Mouse (Mus musculus): Measurements from ENCODE around the gene Klhl3. TPM values are rescaled to one million over a fixed set of nuclear protein-coding genes. Genes with fewer than 3 reads are reported as not detected.

Gene Klhl3
- polyA plus RNA-seq, 1 experiment from 2014 or later = 3.4 TPM

- H3K4me1 ChIP-seq (replicated peaks) = peaks cover 15% of the 10 kb centered on the region
- no peaks in the 10 kb centered on the region for H3K9me3 ChIP-seq
- no peak overlapping the region for H3K27ac ChIP-seq
- DNase-seq (ENCODE audit: low spot score) = peak; percentile 42
- no peak overlapping the region for H3K4me3 ChIP-seq
- no peaks in the 10 kb centered on the region for H3K36me3 ChIP-seq
- WGBS = 68% methylated on average over 8 of the region's 8 CpGs
- H3K27me3 ChIP-seq (ENCODE audit: insufficient read depth, poor library complexity, severe bottlenecking) = no peaks in the 10 kb centered on the region
These were observed 4.1 kb upstream of the Klhl3 start for GRCm38 (mm10) chr13:58117318-58118017.

DNA sequence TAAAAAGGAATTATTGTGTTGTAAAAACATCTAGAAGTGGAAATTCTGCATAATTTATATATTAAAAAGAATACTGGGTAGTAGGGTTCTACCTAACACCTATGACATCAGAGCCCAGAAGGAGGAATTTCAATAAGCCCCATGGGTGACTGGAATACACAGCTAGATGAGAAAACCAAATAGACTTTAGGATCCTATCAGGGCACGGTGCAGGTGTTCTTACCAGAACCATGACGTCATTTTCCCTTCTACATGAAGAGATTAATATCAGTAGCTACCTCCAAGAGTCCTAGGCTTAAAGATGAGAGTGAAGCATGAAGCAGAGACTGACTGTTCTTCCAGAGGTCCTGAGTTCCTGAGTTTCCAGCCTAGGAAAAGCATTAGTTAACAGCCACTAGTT is 3.4 kb upstream of the Klhl3 start:
- Histone ChIP-seq H3K27me3 (ENCODE audit: insufficient read depth, poor library complexity, severe bottlenecking) (no peaks in the 10 kb centered on the region; the same call in 1 of the 2 replicates), H3K36me3 (no peaks in the 10 kb centered on the region), H3K27ac (no peak overlapping the region), H3K9me3 (no peaks in the 10 kb centered on the region), H3K4me3 (no peak overlapping the region), H3K4me1 (replicated peaks) (peaks cover 22% of the 10 kb centered on the region)
- 91% methylated on average over 2 of the region's 2 CpGs for WGBS
- no peak for DNase-seq (ENCODE audit: low spot score)

DNA sequence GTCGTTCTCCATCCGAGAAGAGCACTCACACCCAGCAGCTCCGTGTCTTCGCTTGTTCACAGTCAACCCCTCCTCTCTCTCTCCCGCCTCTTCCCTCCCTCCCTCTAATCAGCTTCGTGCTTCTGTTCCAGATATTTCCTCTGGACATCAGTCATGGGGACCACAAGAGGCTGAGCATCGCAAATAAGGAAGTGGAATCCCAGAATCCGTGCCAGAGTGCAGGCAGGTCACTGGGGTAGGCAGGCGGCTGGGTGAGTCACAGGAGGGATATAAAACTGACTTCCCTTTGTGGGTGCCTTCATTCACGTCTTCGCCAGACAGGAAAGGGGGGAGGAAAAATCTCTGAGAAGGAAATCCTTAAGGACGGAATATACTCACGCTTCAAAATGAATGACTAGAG is 1.8 kb upstream of the Klhl3 start:
- no peak overlapping the region for H3K4me3 ChIP-seq
- 75% methylated on average over 13 of the region's 13 CpGs for WGBS
- no peaks in the 10 kb centered on the region for H3K9me3 ChIP-seq
- H3K27ac ChIP-seq = no peak overlapping the region
- DNase-seq (ENCODE audit: low spot score) = no peak
- H3K4me1 ChIP-seq (replicated peaks) = peaks cover 25% of the 10 kb centered on the region
- H3K36me3 ChIP-seq = no peaks in the 10 kb centered on the region
- peaks cover 3% of the 10 kb centered on the region for H3K27me3 ChIP-seq (ENCODE audit: insufficient read depth, poor library complexity, severe bottlenecking)

- peak; percentile 6 for DNase-seq (ENCODE audit: low spot score)
- peak overlapping the region; percentile 89 for H3K27ac ChIP-seq
These were observed 771 bp downstream of the Klhl3 start for GRCm38 (mm10) chr13:58112601-58113041.

GRCm38 (mm10) chr13:58112191-58112590 is 1.2 kb downstream of the Klhl3 start:
- H3K9me3 ChIP-seq = no peaks in the 10 kb centered on the region
- H3K4me3 ChIP-seq = peak overlapping the region; percentile 65
- no peak overlapping the region for H3K27ac ChIP-seq
- H3K36me3 ChIP-seq = no peaks in the 10 kb centered on the region
- no peak for DNase-seq (ENCODE audit: low spot score)
- H3K27me3 ChIP-seq (ENCODE audit: insufficient read depth, poor library complexity, severe bottlenecking) = peaks cover 3% of the 10 kb centered on the region
- peaks cover 25% of the 10 kb centered on the region for H3K4me1 ChIP-seq (replicated peaks)
- WGBS = 77% methylated on average over 10 of the region's 10 CpGs

More at GRCm38 (mm10) chr13:58112601-58113041, 771 bp downstream of the Klhl3 start:
- 18% methylated on average over 11 of the region's 11 CpGs for WGBS
- Histone ChIP-seq H3K27me3 (ENCODE audit: insufficient read depth, poor library complexity, severe bottlenecking) (peaks cover 3% of the 10 kb centered on the region), H3K4me1 (replicated peaks) (peaks cover 25% of the 10 kb centered on the region), H3K9me3 (no peaks in the 10 kb centered on the region), H3K4me3 (peak overlapping the region; percentile 65), H3K36me3 (no peaks in the 10 kb centered on the region)

- WGBS = 92% methylated on average over 6 of the region's 6 CpGs
- Histone ChIP-seq H3K4me3 (no peak overlapping the region), H3K36me3 (no peaks in the 10 kb centered on the region), H3K4me1 (replicated peaks) (peaks cover 25% of the 10 kb centered on the region), H3K9me3 (no peaks in the 10 kb centered on the region), H3K27me3 (ENCODE audit: insufficient read depth, poor library complexity, severe bottlenecking) (peaks cover 3% of the 10 kb centered on the region), H3K27ac (no peak overlapping the region)
- no peak for DNase-seq (ENCODE audit: low spot score)
These were observed 2.1 kb downstream of the Klhl3 start for GRCm38 (mm10) chr13:58111306-58111705.

DNA sequence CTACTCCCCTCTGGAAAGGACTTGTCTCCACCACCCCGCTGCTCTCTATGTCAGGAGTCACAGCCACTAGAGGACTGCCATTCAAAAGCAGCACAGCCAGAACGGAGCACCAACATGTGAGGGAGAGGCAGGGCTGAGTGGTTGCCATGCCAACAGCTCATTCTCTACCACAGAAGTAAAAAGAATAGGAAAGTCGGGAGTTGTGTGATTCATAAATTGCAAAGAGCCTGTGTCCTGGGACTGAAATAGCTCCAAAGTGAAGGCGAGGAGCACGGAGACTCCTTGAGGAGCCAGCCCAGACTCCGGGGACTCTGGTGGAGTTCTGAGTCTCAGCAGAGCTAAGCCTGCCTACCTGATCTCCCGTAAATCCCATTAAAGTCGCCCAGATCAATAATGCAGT is 22.7 kb downstream of the Klhl3 start:
- H3K4me3 ChIP-seq = peak overlapping the region; percentile 21; the same call in 1 of the 2 replicates
- no peaks in the 10 kb centered on the region for H3K27me3 ChIP-seq (ENCODE audit: insufficient read depth, poor library complexity, severe bottlenecking)
- peaks cover 4% of the 10 kb centered on the region; the same call in 1 of the 2 replicates for H3K36me3 ChIP-seq
- peak; percentile 56 for DNase-seq (ENCODE audit: low spot score)
- H3K4me1 ChIP-seq (replicated peaks) = peaks cover 17% of the 10 kb centered on the region
- peak overlapping the region; percentile 53 for H3K27ac ChIP-seq
- 27% methylated on average over 8 of the region's 8 CpGs for WGBS
- no peaks in the 10 kb centered on the region for H3K9me3 ChIP-seq

- Histone ChIP-seq H3K36me3 (no peaks in the 10 kb centered on the region), H3K27me3 (ENCODE audit: insufficient read depth, poor library complexity, severe bottlenecking) (no peaks in the 10 kb centered on the region), H3K27ac (no peak overlapping the region), H3K4me3 (no peak overlapping the region), H3K9me3 (no peaks in the 10 kb centered on the region), H3K4me1 (replicated peaks) (no peaks in the 10 kb centered on the region)
- WGBS = 92% methylated on average over 5 of the region's 5 CpGs
- DNase-seq (ENCODE audit: low spot score) = no peak
These were observed 29.0 kb downstream of the Klhl3 start for GRCm38 (mm10) chr13:58084396-58084795.

DNA sequence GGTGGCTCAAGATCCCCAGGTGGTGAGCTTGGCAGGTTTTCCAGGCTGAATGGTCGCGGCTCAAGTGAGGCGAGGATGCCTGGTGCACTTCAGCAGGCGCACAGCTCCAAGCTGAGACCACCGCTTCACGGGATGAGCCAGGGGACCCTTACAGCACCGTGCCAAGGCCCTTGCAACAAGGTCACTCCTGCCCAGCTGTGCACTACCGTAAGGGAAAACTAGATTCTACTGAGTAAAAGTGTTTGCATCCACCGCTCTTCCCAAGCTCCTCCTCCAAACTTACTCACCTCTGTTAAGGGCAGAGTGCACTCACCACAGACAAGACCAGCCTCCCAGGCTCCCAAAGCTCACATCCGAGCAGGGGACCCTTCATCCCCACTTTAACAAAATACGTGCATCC is 29.9 kb downstream of the Klhl3 start:
- Histone ChIP-seq H3K27ac (no peak overlapping the region), H3K4me3 (no peak overlapping the region), H3K27me3 (ENCODE audit: insufficient read depth, poor library complexity, severe bottlenecking) (no peaks in the 10 kb centered on the region), H3K36me3 (no peaks in the 10 kb centered on the region), H3K9me3 (no peaks in the 10 kb centered on the region), H3K4me1 (replicated peaks) (no peaks in the 10 kb centered on the region)
- 80% methylated on average over 11 of the region's 11 CpGs for WGBS
- no peak for DNase-seq (ENCODE audit: low spot score)

DNA sequence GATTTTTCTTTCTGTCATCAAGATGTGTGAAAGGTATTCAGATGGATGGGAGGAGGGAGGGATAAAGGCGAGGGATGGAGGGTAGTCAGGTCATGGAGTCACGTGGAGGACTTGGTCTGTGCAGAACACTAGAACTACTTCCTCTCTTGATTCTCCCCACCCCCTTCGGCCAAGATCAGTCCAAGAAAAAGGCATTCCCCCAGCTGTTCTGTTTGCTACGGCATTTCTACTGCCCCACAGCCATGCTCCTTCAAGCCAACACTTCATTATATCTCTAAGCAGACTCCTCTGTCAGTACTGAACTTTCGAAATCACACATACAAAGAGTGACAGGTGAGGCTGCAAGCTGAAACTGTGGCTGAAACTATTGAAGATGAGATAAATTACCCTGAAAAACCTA is 30.3 kb downstream of the Klhl3 start:
- no peak for DNase-seq (ENCODE audit: low spot score)
- Histone ChIP-seq H3K27me3 (ENCODE audit: insufficient read depth, poor library complexity, severe bottlenecking) (no peaks in the 10 kb centered on the region), H3K36me3 (no peaks in the 10 kb centered on the region), H3K27ac (no peak overlapping the region), H3K4me3 (no peak overlapping the region), H3K4me1 (replicated peaks) (no peaks in the 10 kb centered on the region), H3K9me3 (no peaks in the 10 kb centered on the region)
- 72% methylated on average over 5 of the region's 5 CpGs for WGBS

DNA sequence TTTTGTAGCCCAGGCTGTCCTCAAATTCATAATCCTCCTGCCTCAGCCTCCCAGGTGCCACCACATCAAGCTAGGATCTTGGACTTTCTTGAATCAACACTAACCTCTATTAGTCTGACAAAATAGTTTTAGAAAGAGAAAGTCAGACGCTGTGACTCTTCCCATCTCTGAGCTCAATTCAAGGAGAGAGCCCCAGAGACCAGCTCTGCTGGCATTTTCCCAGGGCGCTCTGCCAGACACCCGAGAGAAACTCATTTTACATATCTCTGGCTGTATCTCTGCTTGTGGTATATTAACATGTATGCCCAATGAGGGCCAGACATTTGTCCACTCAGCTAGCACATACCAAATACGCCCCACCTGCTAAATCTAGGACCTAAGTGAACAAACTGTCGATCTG is 35.0 kb downstream of the Klhl3 start:
- no peak for DNase-seq (ENCODE audit: low spot score)
- 88% methylated on average over 5 of the region's 5 CpGs for WGBS

GRCm38 (mm10) chr13:58074881-58075280 is 38.5 kb downstream of the Klhl3 start:
- H3K9me3 ChIP-seq = no peaks in the 10 kb centered on the region
- no peak overlapping the region for H3K27ac ChIP-seq
- DNase-seq (ENCODE audit: low spot score) = no peak
- no peak overlapping the region for H3K4me3 ChIP-seq
- H3K27me3 ChIP-seq (ENCODE audit: insufficient read depth, poor library complexity, severe bottlenecking) = no peaks in the 10 kb centered on the region
- 90% methylated on average over 9 of the region's 9 CpGs for WGBS
- 0 out of 2 replicates have a peak, but pooled peaks cover 5% of the 10 kb centered on the region for H3K4me1 ChIP-seq (replicated peaks)
- H3K36me3 ChIP-seq = no peaks in the 10 kb centered on the region

More for the DNA sequence above, 35.0 kb downstream of the Klhl3 start:
- Histone ChIP-seq H3K36me3 (no peaks in the 10 kb centered on the region), H3K9me3 (no peaks in the 10 kb centered on the region), H3K4me1 (replicated peaks) (no peaks in the 10 kb centered on the region), H3K27ac (no peak overlapping the region), H3K27me3 (ENCODE audit: insufficient read depth, poor library complexity, severe bottlenecking) (no peaks in the 10 kb centered on the region), H3K4me3 (no peak overlapping the region)

DNA sequence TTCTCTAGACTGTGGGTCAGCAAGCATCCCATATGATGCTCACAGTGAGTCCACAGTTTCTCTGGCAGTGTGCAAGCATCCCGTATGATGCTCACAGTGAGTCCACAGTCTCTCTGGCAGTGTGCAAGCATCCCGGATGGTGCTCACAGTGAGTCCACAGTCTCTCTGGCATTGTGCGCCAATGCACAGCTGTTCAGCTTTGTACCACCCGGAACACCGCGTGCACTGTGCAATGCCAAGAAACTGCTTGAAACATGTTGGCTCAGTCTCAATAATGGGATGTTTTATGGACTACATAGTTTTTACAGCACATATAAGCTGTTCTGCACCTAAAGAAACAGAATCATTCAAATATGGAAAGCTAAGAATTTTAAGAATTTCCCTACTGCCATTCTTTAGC is 38.9 kb downstream of the Klhl3 start:
- DNase-seq (ENCODE audit: low spot score) = no peak
- no peak overlapping the region for H3K4me3 ChIP-seq
- no peaks in the 10 kb centered on the region for H3K9me3 ChIP-seq
- no peaks in the 10 kb centered on the region for H3K27me3 ChIP-seq (ENCODE audit: insufficient read depth, poor library complexity, severe bottlenecking)
- WGBS = 93% methylated on average over 6 of the region's 6 CpGs
- H3K27ac ChIP-seq = no peak overlapping the region
- H3K4me1 ChIP-seq (replicated peaks) = 0 out of 2 replicates have a peak, but pooled peaks cover 5% of the 10 kb centered on the region
- no peaks in the 10 kb centered on the region for H3K36me3 ChIP-seq

All from hindbrain, embryonic 10.5 days (tissue).